Mouse (Mus musculus): Measurements from ENCODE around the gene Prodh2. TPM values are rescaled to one million over a fixed set of nuclear protein-coding genes. Genes with fewer than 3 reads are reported as not detected.

Prodh2 gene
- polyA plus RNA-seq, 1 experiment from 2014 or later, result 0.15 TPM

DNA sequence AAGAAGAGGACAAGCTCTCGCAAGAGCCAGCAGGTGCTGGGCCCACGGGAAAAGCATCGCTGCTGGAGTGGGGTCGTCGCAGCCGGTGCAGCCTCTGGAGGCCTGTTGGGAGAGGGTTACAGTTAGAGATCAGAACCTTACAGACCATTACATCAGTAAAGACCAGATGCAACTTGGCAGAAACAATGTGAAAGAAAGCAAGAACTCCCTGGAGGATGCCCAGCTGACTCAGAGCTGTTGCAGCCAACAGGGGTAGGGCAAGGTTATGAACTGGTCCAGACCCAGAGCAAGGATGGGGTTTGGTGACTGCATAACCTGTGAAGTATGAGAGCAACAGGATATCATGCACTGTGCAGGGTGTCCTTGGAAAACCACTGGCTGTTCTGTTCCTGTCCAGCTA lies 31.1 kb downstream of the Prodh2 start:
- H3K27me3 ChIP-seq, result no peaks in the 10 kb centered on the region
- peaks cover 2% of the 10 kb centered on the region; the same call in 1 of the 2 replicates for H3K4me1 ChIP-seq (replicated peaks)
- H3K36me3 ChIP-seq, result peaks cover 38% of the 10 kb centered on the region
- H3K9ac ChIP-seq, result no peak overlapping the region
- no peak overlapping the region for H3K4me3 ChIP-seq
- H3K27ac ChIP-seq, result no peak overlapping the region
- WGBS, result 78% methylated on average over 6 of the region's 6 CpGs
- H3K9me3 ChIP-seq (replicated peaks), result no peaks in the 10 kb centered on the region
- H3K4me2 ChIP-seq, result no peak overlapping the region
- no peak for ATAC-seq (replicated peaks; ENCODE audit: insufficient number of reproducible peaks, insufficient read depth, low FRiP score, low read depth)

DNA sequence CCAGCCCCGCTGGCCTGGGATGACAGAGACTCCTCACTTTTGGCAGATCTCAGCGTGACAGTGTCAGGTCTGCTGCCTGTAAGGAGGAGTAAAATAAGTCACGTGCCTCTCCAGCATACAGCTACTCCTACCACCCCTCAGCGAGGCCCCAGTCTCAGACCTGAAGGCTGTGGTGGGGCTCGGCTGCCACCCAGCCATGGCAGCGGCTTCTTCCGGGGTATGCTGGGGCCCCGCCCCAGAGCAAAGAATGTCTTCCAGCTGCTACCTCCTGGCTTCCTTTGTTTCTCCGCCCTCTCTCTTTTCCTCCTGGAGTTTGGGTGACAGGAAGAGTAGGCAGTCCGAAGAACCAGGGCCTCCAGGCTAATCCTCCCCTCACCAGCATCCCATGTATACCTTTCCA lies 32.5 kb downstream of the Prodh2 start:
- Histone ChIP-seq H3K27ac (no peak overlapping the region), H3K27me3 (no peaks in the 10 kb centered on the region), H3K9me3 (replicated peaks) (no peaks in the 10 kb centered on the region), H3K9ac (no peak overlapping the region), H3K36me3 (peaks cover 51% of the 10 kb centered on the region), H3K4me2 (no peak overlapping the region; the same call in 1 of the 2 replicates), H3K4me1 (replicated peaks) (peaks cover 2% of the 10 kb centered on the region; the same call in 1 of the 2 replicates), H3K4me3 (no peak overlapping the region)
- WGBS, result 44% methylated on average over 10 of the region's 10 CpGs
- ATAC-seq (replicated peaks; ENCODE audit: insufficient number of reproducible peaks, insufficient read depth, low FRiP score, low read depth), result no peak

DNA sequence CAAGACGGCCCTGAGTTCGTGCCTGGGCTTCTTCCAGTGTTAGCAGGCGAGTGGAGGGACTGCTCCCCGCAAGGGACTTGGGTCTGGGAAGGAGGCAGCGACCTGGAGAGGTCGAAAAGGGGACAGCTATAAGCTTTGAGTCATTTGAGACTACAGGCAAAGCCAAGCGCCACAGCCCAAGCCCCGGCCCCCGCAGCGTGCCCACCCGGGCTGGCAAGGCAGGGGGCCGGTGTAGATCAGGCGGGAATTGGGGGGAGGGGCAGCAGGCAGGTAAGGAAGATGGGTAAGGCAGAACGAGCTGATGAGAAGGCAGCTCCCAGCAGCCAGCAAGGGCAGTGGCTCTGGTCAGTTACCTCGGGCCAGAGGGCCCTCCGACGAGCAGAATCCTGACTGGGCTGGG lies 33.0 kb downstream of the Prodh2 start:
- Histone ChIP-seq H3K9me3 (replicated peaks) (no peaks in the 10 kb centered on the region), H3K4me2 (no peak overlapping the region; the same call in 1 of the 2 replicates), H3K36me3 (peaks cover 55% of the 10 kb centered on the region), H3K27ac (no peak overlapping the region), H3K27me3 (no peaks in the 10 kb centered on the region), H3K4me3 (no peak overlapping the region), H3K9ac (no peak overlapping the region), H3K4me1 (replicated peaks) (peaks cover 2% of the 10 kb centered on the region; the same call in 1 of the 2 replicates)
- WGBS, result 36% methylated on average over 17 of the region's 17 CpGs
- no peak for ATAC-seq (replicated peaks; ENCODE audit: insufficient number of reproducible peaks, insufficient read depth, low FRiP score, low read depth)

- WGBS, result 82% methylated on average over 14 of the region's 14 CpGs
- H3K36me3 ChIP-seq, result peaks cover 60% of the 10 kb centered on the region
- H3K27ac ChIP-seq, result no peak overlapping the region
- H3K27me3 ChIP-seq, result no peaks in the 10 kb centered on the region
- no peak overlapping the region for H3K4me3 ChIP-seq
- no peak overlapping the region for H3K9ac ChIP-seq
- H3K4me1 ChIP-seq (replicated peaks), result peaks cover 8% of the 10 kb centered on the region
- no peaks in the 10 kb centered on the region for H3K9me3 ChIP-seq (replicated peaks)
- no peak overlapping the region for H3K4me2 ChIP-seq
- no peak for ATAC-seq (replicated peaks; ENCODE audit: insufficient number of reproducible peaks, insufficient read depth, low FRiP score, low read depth)
Observed at GRCm38 (mm10) chr7:30526981-30527380, 33.6 kb downstream of the Prodh2 start.

GRCm38 (mm10) chr7:30531291-30531815 lies 37.9 kb downstream of the Prodh2 start:
- Histone ChIP-seq H3K36me3 (peaks cover 51% of the 10 kb centered on the region), H3K9ac (no peak overlapping the region), H3K4me2 (no peak overlapping the region), H3K9me3 (replicated peaks) (no peaks in the 10 kb centered on the region), H3K4me3 (no peak overlapping the region), H3K27me3 (0 out of 2 replicates have a peak, but pooled peaks cover 5% of the 10 kb centered on the region), H3K27ac (no peak overlapping the region), H3K4me1 (replicated peaks) (peaks cover 36% of the 10 kb centered on the region)
- ATAC-seq (replicated peaks; ENCODE audit: insufficient number of reproducible peaks, insufficient read depth, low FRiP score, low read depth), result no peak
- 71% methylated on average over 9 of the region's 9 CpGs for WGBS

GRCm38 (mm10) chr7:30532931-30533330 lies 39.5 kb downstream of the Prodh2 start:
- ATAC-seq (replicated peaks; ENCODE audit: insufficient number of reproducible peaks, insufficient read depth, low FRiP score, low read depth), result 0 out of 2 replicates have a peak, but pooled peaks have one; percentile 15
- H3K36me3 ChIP-seq, result peaks cover 41% of the 10 kb centered on the region
- no peaks in the 10 kb centered on the region for H3K9me3 ChIP-seq (replicated peaks)
- peak overlapping the region; percentile 19; the same call in 1 of the 2 replicates for H3K9ac ChIP-seq
- 0 out of 2 replicates have a peak, but pooled peaks cover 5% of the 10 kb centered on the region for H3K27me3 ChIP-seq
- 34% methylated on average over 8 of the region's 8 CpGs for WGBS
- H3K27ac ChIP-seq, result no peak overlapping the region
- peaks cover 34% of the 10 kb centered on the region for H3K4me1 ChIP-seq (replicated peaks)
- no peak overlapping the region; the same call in 1 of the 2 replicates for H3K4me3 ChIP-seq
- H3K4me2 ChIP-seq, result peak overlapping the region; percentile 89

DNA sequence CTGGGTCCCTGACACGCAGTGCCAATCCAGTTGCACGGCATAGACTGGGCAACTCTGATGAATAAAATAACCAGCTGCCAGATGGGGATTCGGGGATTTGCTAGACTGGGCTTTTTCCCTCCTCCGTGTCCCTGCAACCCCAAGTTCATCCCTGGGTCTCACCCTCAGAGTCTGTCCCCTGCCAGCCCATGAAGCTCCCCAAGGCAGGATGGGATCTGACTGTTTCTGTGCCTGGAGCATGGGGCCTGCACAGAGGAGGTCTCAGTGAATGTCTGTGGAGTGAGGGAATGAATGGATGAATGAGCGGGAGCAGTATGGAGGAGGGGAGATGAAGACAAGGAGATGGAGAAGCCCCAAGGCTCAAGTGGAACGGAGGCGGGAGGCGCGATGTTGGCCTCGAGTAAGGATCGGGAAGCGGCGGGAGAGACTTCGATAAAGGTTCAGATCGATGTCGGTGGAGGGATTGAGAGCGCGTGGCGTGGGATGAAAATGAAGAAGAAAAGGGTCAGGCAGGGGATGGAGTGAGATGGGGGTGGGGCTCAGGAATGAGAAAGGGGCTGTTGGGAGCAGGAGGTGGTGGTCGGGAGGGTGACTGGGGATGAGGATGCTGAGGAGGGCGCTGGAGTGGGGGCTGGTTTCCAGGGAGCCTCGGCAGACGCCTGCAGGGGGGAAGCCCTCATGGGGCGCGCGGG lies 40.7 kb downstream of the Prodh2 start:
- H3K27me3 ChIP-seq, result 0 out of 2 replicates have a peak, but pooled peaks cover 5% of the 10 kb centered on the region
- peaks cover 34% of the 10 kb centered on the region for H3K4me1 ChIP-seq (replicated peaks)
- no peaks in the 10 kb centered on the region for H3K9me3 ChIP-seq (replicated peaks)
- peak overlapping the region; percentile 62; the same call in 1 of the 2 replicates for H3K27ac ChIP-seq
- ATAC-seq (replicated peaks; ENCODE audit: insufficient number of reproducible peaks, insufficient read depth, low FRiP score, low read depth), result no peak; the same call in 1 of the 2 replicates
- peak overlapping the region; percentile 85 for H3K4me3 ChIP-seq
- H3K9ac ChIP-seq, result peak overlapping the region; percentile 69
- peaks cover 30% of the 10 kb centered on the region for H3K36me3 ChIP-seq
- H3K4me2 ChIP-seq, result peak overlapping the region; percentile 89
- WGBS, result 13% methylated on average over 23 of the region's 26 CpGs

- Histone ChIP-seq H3K4me1 (replicated peaks) (peaks cover 34% of the 10 kb centered on the region), H3K27me3 (0 out of 2 replicates have a peak, but pooled peaks cover 5% of the 10 kb centered on the region), H3K9me3 (replicated peaks) (no peaks in the 10 kb centered on the region), H3K9ac (peak within 1 kb of the TSS; percentile 69), H3K4me2 (peak within 1 kb of the TSS; percentile 89), H3K36me3 (peaks cover 21% of the 10 kb centered on the region), H3K4me3 (peak within 1 kb of the TSS; percentile 85), H3K27ac (peak within 1 kb of the TSS; percentile 62)
- ATAC-seq (replicated peaks; ENCODE audit: insufficient number of reproducible peaks, insufficient read depth, low FRiP score, low read depth), result peak; percentile 95
- WGBS, result under 1% methylated on average over 63 of the region's 84 CpGs
Observed at GRCm38 (mm10) chr7:30534633-30535577, 41.5 kb downstream of the Prodh2 start, which contains the start of gene Arhgap33. Arhgap33 (minus strand) TSS chr7:30535060.

DNA sequence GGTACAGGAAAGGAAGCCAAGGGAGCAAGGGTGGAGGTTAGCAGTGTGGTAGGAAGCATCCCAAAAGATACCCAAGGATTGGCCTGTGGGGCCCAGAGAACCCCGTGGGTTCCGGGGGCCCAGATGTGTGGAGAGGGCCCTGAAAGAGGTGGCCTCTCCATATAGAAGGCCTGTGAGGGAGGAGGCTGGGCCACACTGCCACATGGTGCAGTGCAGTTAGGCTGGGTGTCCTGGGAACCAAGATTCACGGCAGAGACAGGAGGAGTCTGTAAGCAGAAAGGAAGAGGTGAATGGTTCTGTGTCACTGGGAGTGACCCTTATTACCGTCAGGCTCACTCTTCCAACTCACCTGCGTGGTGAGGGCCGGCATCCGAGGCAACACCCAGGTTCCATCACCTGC lies 47.1 kb downstream of the Prodh2 start:
- 84% methylated on average over 7 of the region's 7 CpGs for WGBS

DNA sequence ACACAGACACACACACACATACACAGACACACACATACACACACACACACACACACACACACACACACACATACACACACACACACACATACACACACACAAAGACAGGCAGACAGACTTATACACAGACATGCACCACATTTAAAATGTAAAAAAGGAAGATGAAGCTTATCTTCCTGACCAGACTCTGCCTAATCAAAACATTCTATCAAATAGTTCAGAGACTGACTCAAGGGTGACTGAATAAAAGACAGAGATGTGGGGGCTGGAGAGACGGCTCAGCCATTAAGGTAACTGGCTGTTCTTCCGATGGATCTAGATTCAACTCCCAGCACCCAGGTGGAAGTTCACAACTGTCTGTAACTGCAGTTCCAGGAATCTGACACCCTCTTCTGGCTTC lies 50.9 kb downstream of the Prodh2 start:
- whole genome bisulfite sequencing, result 89% methylated on average over 2 of the region's 2 CpGs
- H3K27ac ChIP-seq, result no peak overlapping the region

More for the DNA sequence above, 47.1 kb downstream of the Prodh2 start:
- H3K27me3 ChIP-seq, result no peaks in the 10 kb centered on the region
- peaks cover 3% of the 10 kb centered on the region for H3K4me1 ChIP-seq (replicated peaks)
- H3K4me3 ChIP-seq, result no peak overlapping the region
- H3K9ac ChIP-seq, result no peak overlapping the region
- no peaks in the 10 kb centered on the region for H3K9me3 ChIP-seq (replicated peaks)
- no peak overlapping the region for H3K4me2 ChIP-seq
- H3K27ac ChIP-seq, result no peak overlapping the region
- ATAC-seq (replicated peaks; ENCODE audit: insufficient number of reproducible peaks, insufficient read depth, low FRiP score, low read depth), result no peak
- H3K36me3 ChIP-seq, result peaks cover 15% of the 10 kb centered on the region; the same call in 1 of the 2 replicates

GRCm38 (mm10) chr7:30549880-30550279 lies 56.5 kb downstream of the Prodh2 start:
- 85% methylated on average over 2 of the region's 2 CpGs for WGBS
- H3K27ac ChIP-seq, result no peak overlapping the region
- ATAC-seq (replicated peaks; ENCODE audit: insufficient number of reproducible peaks, insufficient read depth, low FRiP score, low read depth), result no peak
- no peak overlapping the region for H3K9ac ChIP-seq
- H3K9me3 ChIP-seq (replicated peaks), result no peaks in the 10 kb centered on the region
- H3K4me1 ChIP-seq (replicated peaks), result peaks cover 18% of the 10 kb centered on the region
- H3K4me3 ChIP-seq, result no peak overlapping the region
- no peaks in the 10 kb centered on the region for H3K27me3 ChIP-seq
- H3K4me2 ChIP-seq, result no peak overlapping the region
- peaks cover 41% of the 10 kb centered on the region for H3K36me3 ChIP-seq

More for the DNA sequence above, 50.9 kb downstream of the Prodh2 start:
- Histone ChIP-seq H3K9me3 (replicated peaks) (no peaks in the 10 kb centered on the region), H3K4me3 (no peak overlapping the region), H3K4me1 (replicated peaks) (no peaks in the 10 kb centered on the region), H3K36me3 (peaks cover 46% of the 10 kb centered on the region), H3K27me3 (no peaks in the 10 kb centered on the region), H3K9ac (no peak overlapping the region), H3K4me2 (no peak overlapping the region)
- ATAC-seq (replicated peaks; ENCODE audit: insufficient number of reproducible peaks, insufficient read depth, low FRiP score, low read depth), result no peak
